Mouse (Mus musculus): ENCODE results near the gene Rfx8. TPM values are rescaled to one million over a fixed set of nuclear protein-coding genes. Genes with fewer than 3 reads are reported as not detected.
A peak's percentile ranks its signal among the peaks of the same experiment; 100 is the strongest.

The Rfx8 gene
- polyA plus RNA-seq, 1 experiment from 2014 or later, result 0.18 TPM

- H3K9ac ChIP-seq (ENCODE audit: low read depth, low read length), result no peak overlapping the region
These were observed 10.8 kb downstream of the Rfx8 start for GRCm38 (mm10) chr1:39710016-39710415.

GRCm38 (mm10) chr1:39708778-39709177, 12.0 kb downstream of the Rfx8 start:
- H3K4me3 ChIP-seq (ENCODE audit: low read length), result no peak overlapping the region
- 90% methylated on average over 5 of the region's 5 CpGs for WGBS
- no peaks in the 10 kb centered on the region for H3K9me3 ChIP-seq (ENCODE audit: control insufficient read depth, low read length)
- no peak overlapping the region for H3K9ac ChIP-seq (ENCODE audit: low read depth, low read length)
- H3K36me3 ChIP-seq (ENCODE audit: control insufficient read depth, insufficient read depth, low read length), result no peaks in the 10 kb centered on the region
- H3K4me2 ChIP-seq (replicated peaks; ENCODE audit: low read depth, low read length), result no peak overlapping the region
- H3K27me3 ChIP-seq (ENCODE audit: control insufficient read depth, insufficient read depth, low read length), result no peaks in the 10 kb centered on the region
- H3K27ac ChIP-seq (ENCODE audit: low read depth, low read length), result no peak overlapping the region
- peaks cover 8% of the 10 kb centered on the region for H3K4me1 ChIP-seq (ENCODE audit: control insufficient read depth, insufficient read depth, low read length)
- ATAC-seq (ENCODE audit: low FRiP score, low TSS enrichment), result no peak

More at GRCm38 (mm10) chr1:39710016-39710415, 10.8 kb downstream of the Rfx8 start:
- Histone ChIP-seq H3K4me3 (ENCODE audit: low read length) (no peak overlapping the region), H3K27ac (ENCODE audit: low read depth, low read length) (no peak overlapping the region), H3K4me1 (ENCODE audit: control insufficient read depth, insufficient read depth, low read length) (peaks cover 12% of the 10 kb centered on the region), H3K4me2 (replicated peaks; ENCODE audit: low read depth, low read length) (no peak overlapping the region), H3K9me3 (ENCODE audit: control insufficient read depth, low read length) (no peaks in the 10 kb centered on the region), H3K27me3 (ENCODE audit: control insufficient read depth, insufficient read depth, low read length) (no peaks in the 10 kb centered on the region), H3K36me3 (ENCODE audit: control insufficient read depth, insufficient read depth, low read length) (no peaks in the 10 kb centered on the region)
- ATAC-seq (ENCODE audit: low FRiP score, low TSS enrichment), result no peak
- 94% methylated on average over 5 of the region's 5 CpGs for WGBS

GRCm38 (mm10) chr1:39702216-39703046, 18.4 kb downstream of the Rfx8 start:
- WGBS, result 12% methylated on average over 18 of the region's 18 CpGs
- Histone ChIP-seq H3K4me1 (ENCODE audit: control insufficient read depth, insufficient read depth, low read length) (peaks cover 53% of the 10 kb centered on the region), H3K36me3 (ENCODE audit: control insufficient read depth, insufficient read depth, low read length) (no peaks in the 10 kb centered on the region), H3K9ac (ENCODE audit: low read depth, low read length) (no peak overlapping the region; the same call in 1 of the 2 replicates), H3K27ac (ENCODE audit: low read depth, low read length) (peak overlapping the region; percentile 81), H3K4me3 (ENCODE audit: low read length) (no peak overlapping the region), H3K4me2 (replicated peaks; ENCODE audit: low read depth, low read length) (no peak overlapping the region; the same call in 1 of the 2 replicates), H3K9me3 (ENCODE audit: control insufficient read depth, low read length) (no peaks in the 10 kb centered on the region), H3K27me3 (ENCODE audit: control insufficient read depth, insufficient read depth, low read length) (no peaks in the 10 kb centered on the region)
- ATAC-seq (ENCODE audit: low FRiP score, low TSS enrichment), result peak; percentile 60

- 8% methylated on average over 9 of the region's 9 CpGs for WGBS
- peak; percentile 50 for ATAC-seq (ENCODE audit: low FRiP score, low TSS enrichment)
- Histone ChIP-seq H3K9me3 (ENCODE audit: control insufficient read depth, low read length) (no peaks in the 10 kb centered on the region), H3K4me1 (ENCODE audit: control insufficient read depth, insufficient read depth, low read length) (peaks cover 53% of the 10 kb centered on the region), H3K4me3 (ENCODE audit: low read length) (no peak overlapping the region), H3K9ac (ENCODE audit: low read depth, low read length) (peak overlapping the region; percentile 42; the same call in 1 of the 2 replicates), H3K36me3 (ENCODE audit: control insufficient read depth, insufficient read depth, low read length) (no peaks in the 10 kb centered on the region), H3K27ac (ENCODE audit: low read depth, low read length) (peak overlapping the region; percentile 77), H3K4me2 (replicated peaks; ENCODE audit: low read depth, low read length) (peak overlapping the region; percentile 21), H3K27me3 (ENCODE audit: control insufficient read depth, insufficient read depth, low read length) (no peaks in the 10 kb centered on the region)
These were observed 19.6 kb downstream of the Rfx8 start for GRCm38 (mm10) chr1:39701274-39701602.

GRCm38 (mm10) chr1:39700599-39701273, 20.1 kb downstream of the Rfx8 start:
- WGBS, result 12% methylated on average over 7 of the region's 7 CpGs
- Histone ChIP-seq H3K4me2 (replicated peaks; ENCODE audit: low read depth, low read length) (peak overlapping the region; percentile 21), H3K9me3 (ENCODE audit: control insufficient read depth, low read length) (no peaks in the 10 kb centered on the region), H3K27ac (ENCODE audit: low read depth, low read length) (peak overlapping the region; percentile 77), H3K9ac (ENCODE audit: low read depth, low read length) (peak overlapping the region; percentile 42; the same call in 1 of the 2 replicates), H3K4me3 (ENCODE audit: low read length) (no peak overlapping the region), H3K36me3 (ENCODE audit: control insufficient read depth, insufficient read depth, low read length) (no peaks in the 10 kb centered on the region), H3K27me3 (ENCODE audit: control insufficient read depth, insufficient read depth, low read length) (no peaks in the 10 kb centered on the region), H3K4me1 (ENCODE audit: control insufficient read depth, insufficient read depth, low read length) (peaks cover 51% of the 10 kb centered on the region)
- peak; percentile 53 for ATAC-seq (ENCODE audit: low FRiP score, low TSS enrichment)

GRCm38 (mm10) chr1:39698456-39698855, 22.3 kb downstream of the Rfx8 start:
- H3K9me3 ChIP-seq (ENCODE audit: control insufficient read depth, low read length), result no peaks in the 10 kb centered on the region
- no peaks in the 10 kb centered on the region for H3K27me3 ChIP-seq (ENCODE audit: control insufficient read depth, insufficient read depth, low read length)
- no peak overlapping the region for H3K4me2 ChIP-seq (replicated peaks; ENCODE audit: low read depth, low read length)
- H3K9ac ChIP-seq (ENCODE audit: low read depth, low read length), result no peak overlapping the region
- no peak for ATAC-seq (ENCODE audit: low FRiP score, low TSS enrichment)
- 34% methylated on average over 6 of the region's 6 CpGs for WGBS
- no peak overlapping the region for H3K4me3 ChIP-seq (ENCODE audit: low read length)
- H3K4me1 ChIP-seq (ENCODE audit: control insufficient read depth, insufficient read depth, low read length), result peaks cover 47% of the 10 kb centered on the region
- peak overlapping the region; percentile 55; the same call in 1 of the 2 replicates for H3K27ac ChIP-seq (ENCODE audit: low read depth, low read length)
- no peaks in the 10 kb centered on the region for H3K36me3 ChIP-seq (ENCODE audit: control insufficient read depth, insufficient read depth, low read length)

- ATAC-seq (ENCODE audit: low FRiP score, low TSS enrichment), result no peak; the same call in 1 of the 2 replicates
- Histone ChIP-seq H3K27ac (ENCODE audit: low read depth, low read length) (no peak overlapping the region), H3K4me2 (replicated peaks; ENCODE audit: low read depth, low read length) (no peak overlapping the region), H3K4me3 (ENCODE audit: low read length) (no peak overlapping the region), H3K9me3 (ENCODE audit: control insufficient read depth, low read length) (no peaks in the 10 kb centered on the region), H3K4me1 (ENCODE audit: control insufficient read depth, insufficient read depth, low read length) (peaks cover 15% of the 10 kb centered on the region), H3K9ac (ENCODE audit: low read depth, low read length) (no peak overlapping the region), H3K27me3 (ENCODE audit: control insufficient read depth, insufficient read depth, low read length) (no peaks in the 10 kb centered on the region), H3K36me3 (ENCODE audit: control insufficient read depth, insufficient read depth, low read length) (no peaks in the 10 kb centered on the region)
- WGBS, result 64% methylated on average over 4 of the region's 4 CpGs
These were observed 25.6 kb downstream of the Rfx8 start for GRCm38 (mm10) chr1:39695198-39695597.

GRCm38 (mm10) chr1:39694756-39695155, 26.0 kb downstream of the Rfx8 start:
- Histone ChIP-seq H3K4me3 (ENCODE audit: low read length) (no peak overlapping the region), H3K4me1 (ENCODE audit: control insufficient read depth, insufficient read depth, low read length) (peaks cover 11% of the 10 kb centered on the region; the same call in 1 of the 2 replicates), H3K4me2 (replicated peaks; ENCODE audit: low read depth, low read length) (no peak overlapping the region), H3K36me3 (ENCODE audit: control insufficient read depth, insufficient read depth, low read length) (no peaks in the 10 kb centered on the region), H3K9ac (ENCODE audit: low read depth, low read length) (no peak overlapping the region), H3K9me3 (ENCODE audit: control insufficient read depth, low read length) (no peaks in the 10 kb centered on the region), H3K27me3 (ENCODE audit: control insufficient read depth, insufficient read depth, low read length) (no peaks in the 10 kb centered on the region), H3K27ac (ENCODE audit: low read depth, low read length) (no peak overlapping the region)
- 53% methylated on average over 7 of the region's 7 CpGs for WGBS
- no peak for ATAC-seq (ENCODE audit: low FRiP score, low TSS enrichment)

GRCm38 (mm10) chr1:39691974-39692373, 28.8 kb downstream of the Rfx8 start:
- H3K27me3 ChIP-seq (ENCODE audit: control insufficient read depth, insufficient read depth, low read length), result no peaks in the 10 kb centered on the region
- ATAC-seq (ENCODE audit: low FRiP score, low TSS enrichment), result no peak
- no peak overlapping the region for H3K27ac ChIP-seq (ENCODE audit: low read depth, low read length)
- peaks cover 5% of the 10 kb centered on the region; the same call in 1 of the 2 replicates for H3K4me1 ChIP-seq (ENCODE audit: control insufficient read depth, insufficient read depth, low read length)
- no peak overlapping the region for H3K4me2 ChIP-seq (replicated peaks; ENCODE audit: low read depth, low read length)
- no peak overlapping the region for H3K4me3 ChIP-seq (ENCODE audit: low read length)
- no peak overlapping the region for H3K9ac ChIP-seq (ENCODE audit: low read depth, low read length)
- H3K9me3 ChIP-seq (ENCODE audit: control insufficient read depth, low read length), result no peaks in the 10 kb centered on the region
- 59% methylated on average over 3 of the region's 3 CpGs for WGBS
- no peaks in the 10 kb centered on the region for H3K36me3 ChIP-seq (ENCODE audit: control insufficient read depth, insufficient read depth, low read length)

Measured in kidney, embryonic 14.5 days (tissue).